Mouse (Mus musculus) urinary bladder, postnatal 36 days (tissue): Measurements from ENCODE around the gene Icam1.

ENCODE experiments used
- DNase-seq, 2 experiments: peaks; one replicate each; pipeline ENCODE4 v3.0.0; 2022; ENCODE audit warnings: low spot score in 2 of 2, mixed read lengths in 1 of 2

Gene Icam1

GRCm38 (mm10) chr9:21051578-21051977, 35.8 kb downstream of the Icam1 start:
- DNase-seq, result no peak

GRCm38 (mm10) chr9:21062928-21063327, 47.1 kb downstream of the Icam1 start:
- no peak for DNase-seq

GRCm38 (mm10) chr9:21067006-21067684, 51.4 kb downstream of the Icam1 start, which contains the start of gene Zglp1:
Gene Zglp1 (minus strand): TSS chr9:21067093.
- DNase-seq, result no peak

- no peak for DNase-seq
Measured at GRCm38 (mm10) chr9:21072641-21073040, 56.9 kb downstream of the Icam1 start.

- DNase-seq, result peak; percentile 83 to 89
Measured at GRCm38 (mm10) chr9:21073044-21073840, 57.5 kb downstream of the Icam1 start, which contains the start of the genes Gm49373 and Fdx1l. Gene Gm49373 (minus strand): TSS chr9:21073096. Gene Fdx1l (minus strand): TSS chr9:21073614.

GRCm38 (mm10) chr9:21074173-21074572, 58.4 kb downstream of the Icam1 start:
- DNase-seq, result no peak

- no peak for DNase-seq
Measured at GRCm38 (mm10) chr9:21075625-21076024, 59.8 kb downstream of the Icam1 start.
